Mouse (Mus musculus) MEL (cell line): ENCODE data around the gene Klf13. TPM values are rescaled to one million over a fixed set of nuclear protein-coding genes. Genes with fewer than 3 reads are reported as not detected.

Source experiments
- DNase-seq: peaks from one replicate; pipeline ENCODE4 v3.0.0; 2011; ENCODE audit warnings: low read depth, low spot score
- H3K27ac ChIP-seq: 2 replicates; pipeline ENCODE4 v1.5.1; 2012; ENCODE audit warnings: low read depth, mild to moderate bottlenecking, control low read depth, low read length, moderate library complexity; ENCODE audit not compliant: control insufficient read depth
- H3K27me3 ChIP-seq, 2 experiments: fragments of 150-350 bp in 1 of 2; sonication (generic) in 1 of 2; 2 replicates each; pipeline ENCODE4 v1.6.1; 2012; ENCODE audit warnings: low read length in 2 of 2, mild to moderate bottlenecking in 2 of 2, improper control_type of control experiment in 1 of 2, moderate library complexity in 1 of 2; ENCODE audit not compliant: insufficient read depth in 2 of 2, control insufficient read depth in 1 of 2
- H3K36me3 ChIP-seq, 2 experiments: 2 replicates each; pipeline ENCODE4 v1.6.1; 2012 to 2014; ENCODE audit warnings: low read length in 2 of 2, improper control_type of control experiment in 1 of 2, inconsistent platforms in 1 of 2, mild to moderate bottlenecking in 1 of 2; ENCODE audit not compliant: insufficient read depth in 2 of 2, control insufficient read depth in 1 of 2
- H3K4me1 ChIP-seq, 2 experiments: fragments of 150-350 bp in 1 of 2; sonication (generic) in 1 of 2; 2 replicates each; pipeline ENCODE4 v1.6.1; 2012; ENCODE audit warnings: low read length in 2 of 2, improper control_type of control experiment in 1 of 2, mild to moderate bottlenecking in 1 of 2; ENCODE audit not compliant: insufficient read depth in 2 of 2, control insufficient read depth in 1 of 2
- H3K4me3 ChIP-seq, 2 experiments: fragments of 150-350 bp in 1 of 2; sonication (generic) in 1 of 2; 2 replicates each; pipeline ENCODE4 v1.5.1; 2012; ENCODE audit warnings: low read depth in 2 of 2, low read length in 2 of 2, mild to moderate bottlenecking in 2 of 2, moderate library complexity in 2 of 2, control low read depth in 1 of 2, improper control_type of control experiment in 1 of 2; ENCODE audit not compliant: control insufficient read depth in 1 of 2, insufficient read depth in 1 of 2
- H3K79me2 ChIP-seq: 2 replicates; pipeline ENCODE4 v1.6.1; 2012; ENCODE audit warnings: mild to moderate bottlenecking, low read length, moderate library complexity; ENCODE audit not compliant: control insufficient read depth, poor library complexity, insufficient read depth
- H3K9ac ChIP-seq: 2 replicates; pipeline ENCODE4 v1.6.1; 2012; ENCODE audit warnings: low read depth, mild to moderate bottlenecking, control low read depth, low read length, moderate library complexity; ENCODE audit not compliant: control insufficient read depth, poor library complexity, severe bottlenecking
- H3K9me3 ChIP-seq: fragments of 150-350 bp; sonication (generic); replicated peaks from 2 replicates; pipeline ENCODE4 v1.6.1; 2012; ENCODE audit warnings: mild to moderate bottlenecking, low read length, improper control_type of control experiment, moderate library complexity; ENCODE audit not compliant: insufficient read depth
- BHLHE40 ChIP-seq: IDR thresholded peaks from 2 replicates; pipeline ENCODE4 v1.6.1; 2012; ENCODE audit warnings: low read depth, mild to moderate bottlenecking, inconsistent platforms, low read length, improper control_type of control experiment, borderline replicate concordance
- CHD2 ChIP-seq: IDR thresholded peaks from 2 replicates; pipeline ENCODE4 v1.6.1; 2011; ENCODE audit warnings: low read length, improper control_type of control experiment
- CTCF ChIP-seq, 3 experiments: IDR thresholded peaks in 2 of 3; conservative IDR thresholded peaks in 1 of 3; 2 replicates each; pipeline ENCODE4 v1.5.1; 2011 to 2012; ENCODE audit warnings: low read length in 3 of 3, low read depth in 2 of 3, mild to moderate bottlenecking in 2 of 3, improper control_type of control experiment in 1 of 3, inconsistent platforms in 1 of 3, mixed read lengths in 1 of 3, moderate library complexity in 1 of 3; ENCODE audit not compliant: control insufficient read depth in 1 of 3, insufficient read depth in 1 of 3, poor library complexity in 1 of 3, severe bottlenecking in 1 of 3
- E2F4 ChIP-seq: IDR thresholded peaks from 2 replicates; pipeline ENCODE4 v1.6.1; 2011; ENCODE audit warnings: low read depth, low read length, improper control_type of control experiment, borderline replicate concordance
- EP300 ChIP-seq, 2 experiments: IDR thresholded peaks; 2 replicates each; pipeline ENCODE4 v1.6.1; 2011; ENCODE audit warnings: improper control_type of control experiment in 2 of 2, low read length in 2 of 2, low read depth in 1 of 2, mild to moderate bottlenecking in 1 of 2
- ETS1 ChIP-seq: IDR thresholded peaks from 2 replicates; pipeline ENCODE4 v1.6.1; 2012; ENCODE audit warnings: low read depth, mild to moderate bottlenecking, inconsistent platforms, low read length, improper control_type of control experiment, moderate library complexity
- GATA1 ChIP-seq: IDR thresholded peaks from 2 replicates; pipeline ENCODE4 v1.6.1; 2011; ENCODE audit warnings: low read depth, low read length, improper control_type of control experiment
- HCFC1 ChIP-seq: IDR thresholded peaks from 2 replicates; pipeline ENCODE4 v1.6.1; 2012; ENCODE audit warnings: low read depth, mild to moderate bottlenecking, inconsistent platforms, low read length, improper control_type of control experiment, moderate library complexity
- KAT2A ChIP-seq: conservative IDR thresholded peaks from 2 replicates; pipeline ENCODE4 v1.6.1; 2012; ENCODE audit warnings: low read depth, low read length, improper control_type of control experiment, inconsistent platforms
- MAFK ChIP-seq: IDR thresholded peaks from 2 replicates; pipeline ENCODE4 v1.6.1; 2011; ENCODE audit warnings: low read depth, mild to moderate bottlenecking, low read length, improper control_type of control experiment, borderline replicate concordance
- MAX ChIP-seq: IDR thresholded peaks from 2 replicates; pipeline ENCODE4 v1.6.1; 2011; ENCODE audit warnings: low read length, improper control_type of control experiment
- MEF2A ChIP-seq: IDR thresholded peaks from 2 replicates; pipeline ENCODE4 v1.6.1; 2014; ENCODE audit warnings: low read depth, mild to moderate bottlenecking, inconsistent platforms, low read length, improper control_type of control experiment; ENCODE audit not compliant: poor library complexity, insufficient replicate concordance, severe bottlenecking; ENCODE audit errors: extremely low read depth
- MYC ChIP-seq: IDR thresholded peaks from 2 replicates; pipeline ENCODE4 v1.6.1; 2011; ENCODE audit warnings: low read depth, mild to moderate bottlenecking, low read length, improper control_type of control experiment, moderate library complexity
- NELFE ChIP-seq: IDR thresholded peaks from 2 replicates; pipeline ENCODE4 v1.6.1; 2011; ENCODE audit warnings: low read depth, low read length, improper control_type of control experiment
- NRF1 ChIP-seq: IDR thresholded peaks from 2 replicates; pipeline ENCODE4 v1.6.1; 2014; ENCODE audit warnings: low read depth, mild to moderate bottlenecking, inconsistent platforms, low read length, improper control_type of control experiment, moderate library complexity; ENCODE audit not compliant: poor library complexity, insufficient read depth, severe bottlenecking
- SIN3A ChIP-seq: IDR thresholded peaks from 2 replicates; pipeline ENCODE4 v1.6.1; 2012; ENCODE audit warnings: low read length, improper control_type of control experiment, inconsistent platforms
- TAL1 ChIP-seq: IDR thresholded peaks from 2 replicates; pipeline ENCODE4 v1.6.1; 2012; ENCODE audit warnings: mild to moderate bottlenecking, inconsistent platforms, low read length, moderate library complexity, mixed read lengths
- TCF12 ChIP-seq: IDR thresholded peaks from 2 replicates; pipeline ENCODE4 v1.6.1; 2014; ENCODE audit warnings: low read depth, mild to moderate bottlenecking, inconsistent platforms, low read length, improper control_type of control experiment, moderate library complexity
- USF2 ChIP-seq, 2 experiments: IDR thresholded peaks; 2 replicates each; pipeline ENCODE4 v1.6.1; 2011 to 2012; ENCODE audit warnings: improper control_type of control experiment in 2 of 2, low read length in 2 of 2, borderline replicate concordance in 1 of 2, inconsistent platforms in 1 of 2, low read depth in 1 of 2, mild to moderate bottlenecking in 1 of 2; ENCODE audit not compliant: insufficient read depth in 1 of 2
- ZC3H11A ChIP-seq: IDR thresholded peaks from 2 replicates; pipeline ENCODE4 v1.6.1; 2012; ENCODE audit warnings: low read depth, mild to moderate bottlenecking, inconsistent platforms, low read length, improper control_type of control experiment
- ZKSCAN1 ChIP-seq: IDR thresholded peaks from 2 replicates; pipeline ENCODE4 v1.6.1; 2012; ENCODE audit warnings: low read depth, mild to moderate bottlenecking, inconsistent platforms, low read length, improper control_type of control experiment, moderate library complexity
- ZMIZ1 ChIP-seq: IDR thresholded peaks from 2 replicates; pipeline ENCODE4 v1.6.1; 2012; ENCODE audit warnings: low read depth, mild to moderate bottlenecking, inconsistent platforms, low read length, improper control_type of control experiment, moderate library complexity
- polyA plus RNA-seq, 2 experiments: library from polyadenylated mRNA; stranded (reverse) in 1 of 2; unstranded in 1 of 2; fragments of >175 nt in 1 of 2; fragments of >200 nt in 1 of 2; gene quantifications; 2 replicates each; pipeline versions ENCODE4 v1.2.1 to v1.2.4; 2012; ENCODE audit warnings: low replicate concordance in 2 of 2, low read depth in 1 of 2; ENCODE audit not compliant: insufficient read length in 2 of 2, insufficient read depth in 1 of 2, missing spikeins in 1 of 2
- total RNA-seq: library from RNA; depleted of rRNA; stranded (reverse); fragments of 300-350 nt; gene quantifications from 2 replicates; pipeline ENCODE4 v1.2.3, GENCODE M21; 2012

Gene Klf13
- total and polyA plus RNA-seq, 3 experiments, result 21.6 to 118 (median 26.9) TPM

DNA sequence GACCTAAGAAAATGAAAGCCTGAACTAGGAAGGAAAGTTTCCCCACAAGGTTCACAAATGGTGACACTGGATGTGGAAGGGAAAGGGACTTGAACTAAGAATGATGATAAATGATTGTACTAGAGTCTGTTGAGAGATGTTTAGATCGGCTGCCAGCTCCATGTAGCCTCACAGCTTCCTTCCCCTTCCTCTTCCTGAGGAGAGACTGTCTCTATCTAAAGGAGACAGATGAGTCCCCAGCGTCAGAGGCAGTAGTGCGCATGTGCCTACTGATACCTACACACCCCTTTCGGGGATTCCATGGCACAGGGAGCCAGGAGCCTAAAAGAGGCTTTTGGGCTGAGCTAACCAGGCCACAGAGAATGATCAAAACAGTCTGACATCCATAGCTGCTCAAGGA, 2.8 kb upstream of the Klf13 start (continued):
- TF ChIP-seq MAX (no peak), KAT2A (no peak), SIN3A (peak; percentile 53; the same call in 1 of the 2 replicates), CHD2 (no peak), NELFE (peak; percentile 85), ZC3H11A (no peak), ZMIZ1 (peak; percentile 76), HCFC1 (0 out of 2 replicates have a peak, but pooled peaks have one; percentile 30), MAFK (no peak), MYC (no peak), BHLHE40 (no peak), ZKSCAN1 (no peak), NRF1 (peak; percentile 69), E2F4 (no peak), MEF2A (no peak), TAL1 (peak; percentile 77), CTCF (IDR thresholded peaks at IDR 0.05 in 2 of 3, conservative IDR thresholded peaks at IDR 0.05 in 1 of 3; ENCODE audit: control insufficient read depth in 1 of 3, insufficient read depth in 1 of 3, low read depth in 2 of 3, low read length in 3 of 3, poor library complexity in 1 of 3, severe bottlenecking in 1 of 3) (no peak), USF2 (IDR thresholded peaks at IDR 0.05; ENCODE audit: borderline replicate concordance in 1 of 2, insufficient read depth in 1 of 2, low read depth in 1 of 2, low read length in 2 of 2) (no peak)
- TF ChIP-seq, all 39 proteins: peak for 14

DNA sequence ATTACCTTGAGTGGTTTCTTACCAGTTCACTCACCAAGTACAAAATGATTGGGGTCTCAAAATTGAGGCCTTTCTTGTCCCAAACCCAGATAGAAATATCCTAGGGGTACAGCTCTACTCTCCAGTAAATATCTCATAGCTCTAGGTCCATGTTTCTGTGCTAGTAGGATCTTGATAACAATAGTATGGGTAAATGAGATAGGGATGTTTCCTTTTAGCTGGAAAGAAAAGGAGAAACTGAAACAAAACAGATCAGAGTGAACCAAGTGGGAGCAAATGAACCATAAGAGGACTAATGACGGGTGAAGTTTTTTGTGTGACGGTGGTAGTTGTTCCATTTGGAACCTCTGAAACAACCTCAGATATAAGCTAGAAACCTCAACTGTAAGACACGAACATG, 2.3 kb upstream of the Klf13 start:
- Histone ChIP-seq H3K36me3 (peaks cover 0 to 15% of the 10 kb centered on the region in 2 experiments; a peak in 2 of 4 replicates), H3K4me3 (peak overlapping the region; percentile 30 to 55), H3K27me3 (no peaks in the 10 kb centered on the region), H3K27ac (peak overlapping the region; percentile 93), H3K79me2 (peaks cover 27% of the 10 kb centered on the region), H3K9me3 (no peaks in the 10 kb centered on the region), H3K4me1 (peaks cover 13% of the 10 kb centered on the region in 2 experiments), H3K9ac (peak overlapping the region; percentile 36)
- DNase-seq, result no peak
- TF ChIP-seq TCF12, result peak; percentile 49; the same call in 1 of the 2 replicates
- TF ChIP-seq ETS1, result 0 out of 2 replicates have a peak, but pooled peaks have one; percentile 60
- TF ChIP-seq CTCF (IDR thresholded peaks at IDR 0.05 in 2 of 3, conservative IDR thresholded peaks at IDR 0.05 in 1 of 3; ENCODE audit: control insufficient read depth in 1 of 3, insufficient read depth in 1 of 3, low read depth in 2 of 3, low read length in 3 of 3, poor library complexity in 1 of 3, severe bottlenecking in 1 of 3), result no peak
- peak; percentile 58 to 66; a peak in 3 of 4 replicates for TF ChIP-seq EP300 (IDR thresholded peaks at IDR 0.05; ENCODE audit: low read depth in 1 of 2, low read length in 2 of 2)
- peak; percentile 77 for TF ChIP-seq GATA1
